Mouse (Mus musculus) liver, embryonic 13.5 days (tissue): Measurements from ENCODE around the gene Syna. TPM values are rescaled to one million over a fixed set of nuclear protein-coding genes. Genes with fewer than 3 reads are reported as not detected.
A peak's percentile ranks its signal among the peaks of the same experiment; 100 is the strongest.

Source experiments
- ATAC-seq: fragments of 200-750 bp; cut with Nextera tagmentation; 2 replicates; pipeline ENCODE4 v1.8.0; 2017; ENCODE audit warnings: low read depth, mild to moderate bottlenecking, moderate number of reproducible peaks, moderate library complexity
- DNase-seq: peaks from one replicate; pipeline ENCODE4 v3.0.0; 2022
- H3K27ac ChIP-seq: fragments of 300-500 bp; sonication (generic); 2 replicates; pipeline ENCODE4 v1.5.1; 2015; ENCODE audit warnings: moderate library complexity, mild to moderate bottlenecking, inconsistent platforms
- H3K27me3 ChIP-seq: fragments of 300-500 bp; sonication (generic); 2 replicates; pipeline ENCODE4 v1.6.1; 2015; ENCODE audit warnings: mild to moderate bottlenecking, inconsistent platforms
- H3K36me3 ChIP-seq: fragments of 300-500 bp; sonication (generic); 2 replicates; pipeline ENCODE4 v1.6.1; 2015; ENCODE audit warnings: mild to moderate bottlenecking, inconsistent platforms
- H3K4me1 ChIP-seq: fragments of 300-500 bp; sonication (generic); replicated peaks from 2 replicates; pipeline ENCODE4 v1.6.1; 2015; ENCODE audit warnings: inconsistent platforms
- H3K4me2 ChIP-seq: fragments of 300-500 bp; sonication (generic); 2 replicates; pipeline ENCODE4 v1.6.1; 2015; ENCODE audit warnings: inconsistent platforms, mild to moderate bottlenecking, moderate library complexity
- H3K4me3 ChIP-seq: fragments of 300-500 bp; sonication (generic); replicated peaks from 2 replicates; pipeline ENCODE4 v1.5.1; 2015; ENCODE audit warnings: mild to moderate bottlenecking, inconsistent platforms
- H3K9ac ChIP-seq: fragments of 300-500 bp; sonication (generic); 2 replicates; pipeline ENCODE4 v1.6.1; 2015; ENCODE audit warnings: mild to moderate bottlenecking, inconsistent platforms
- H3K9me3 ChIP-seq: fragments of 300-500 bp; sonication (generic); replicated peaks from 2 replicates; pipeline ENCODE4 v1.6.1; 2016; ENCODE audit warnings: inconsistent platforms
- WGBS: fragments of 180-500 bp; shearing (Covaris S2); methylation state at CpG from one replicate; pipeline ENCODE4 v1.1.7; 2015; ENCODE audit not compliant: insufficient replicate concordance; 5-methylcytosine and 5-hydroxymethylcytosine counted together
- polyA plus RNA-seq: library from polyadenylated mRNA; unstranded; fragments of >200 nt; fragmentation: Nextera tagmentation; extraction: Ambion mirVana; gene quantifications from 2 replicates; pipeline ENCODE4 v1.2.1, GENCODE M21; 2015

Gene Syna
- polyA plus RNA-seq, 1 experiment from 2014 or later: not detected

- Histone ChIP-seq H3K4me1 (peaks cover 44% of the 10 kb centered on the region), H3K9me3 (no peaks in the 10 kb centered on the region), H3K36me3 (no peaks in the 10 kb centered on the region), H3K4me3 (no peak overlapping the region), H3K9ac (no peak overlapping the region), H3K4me2 (no peak overlapping the region), H3K27me3 (peaks cover 15% of the 10 kb centered on the region), H3K27ac (no peak overlapping the region)
- DNase-seq (no peak), ATAC-seq (no peak)
- WGBS: 80% methylated on average over 7 of the region's 7 CpGs
Observed at GRCm38 (mm10) chr5:134546790-134547189, 13.2 kb downstream of the Syna start.

- WGBS: 43% methylated on average over 3 of the region's 3 CpGs
- H3K9me3 ChIP-seq: no peaks in the 10 kb centered on the region
Observed at GRCm38 (mm10) chr5:134545242-134545629, 14.7 kb downstream of the Syna start.

GRCm38 (mm10) chr5:134544516-134545241, 15.3 kb downstream of the Syna start:
- Histone ChIP-seq H3K36me3 (no peaks in the 10 kb centered on the region), H3K27ac (no peak overlapping the region), H3K9ac (no peak overlapping the region), H3K4me1 (peaks cover 43% of the 10 kb centered on the region), H3K4me3 (no peak overlapping the region), H3K9me3 (no peaks in the 10 kb centered on the region), H3K27me3 (no peaks in the 10 kb centered on the region), H3K4me2 (no peak overlapping the region)
- ATAC-seq (no peak), DNase-seq (no peak)
- 66% methylated on average over 19 of the region's 19 CpGs for WGBS

More at GRCm38 (mm10) chr5:134545242-134545629, 14.7 kb downstream of the Syna start:
- Histone ChIP-seq H3K4me3 (no peak overlapping the region), H3K36me3 (no peaks in the 10 kb centered on the region), H3K9ac (no peak overlapping the region), H3K27ac (no peak overlapping the region), H3K4me2 (no peak overlapping the region), H3K27me3 (no peaks in the 10 kb centered on the region), H3K4me1 (peaks cover 39% of the 10 kb centered on the region)
- DNase-seq (no peak), ATAC-seq (no peak)

- Histone ChIP-seq H3K36me3 (no peaks in the 10 kb centered on the region), H3K4me3 (no peak overlapping the region), H3K27me3 (no peaks in the 10 kb centered on the region), H3K27ac (no peak overlapping the region), H3K9me3 (no peaks in the 10 kb centered on the region), H3K4me1 (peaks cover 24% of the 10 kb centered on the region), H3K4me2 (no peak overlapping the region), H3K9ac (no peak overlapping the region)
- no peak for ATAC-seq
- no peak for DNase-seq
- WGBS: 55% methylated on average over 7 of the region's 7 CpGs
Observed at GRCm38 (mm10) chr5:134541640-134542039, 18.3 kb downstream of the Syna start.

GRCm38 (mm10) chr5:134540881-134541280, 19.1 kb downstream of the Syna start:
- ATAC-seq: no peak
- 77% methylated on average over 6 of the region's 6 CpGs for WGBS

GRCm38 (mm10) chr5:134539891-134540290, 20.1 kb downstream of the Syna start:
- Histone ChIP-seq H3K36me3 (no peaks in the 10 kb centered on the region), H3K4me1 (peaks cover 24% of the 10 kb centered on the region), H3K4me3 (no peak overlapping the region), H3K4me2 (no peak overlapping the region), H3K27ac (peak overlapping the region; percentile 60), H3K9ac (no peak overlapping the region), H3K27me3 (no peaks in the 10 kb centered on the region), H3K9me3 (no peaks in the 10 kb centered on the region)
- ATAC-seq: peak; percentile 64
- no peak for DNase-seq
- WGBS: 8% methylated on average over 3 of the region's 3 CpGs

More at GRCm38 (mm10) chr5:134540881-134541280, 19.1 kb downstream of the Syna start:
- no peaks in the 10 kb centered on the region for H3K9me3 ChIP-seq
- no peak overlapping the region for H3K9ac ChIP-seq
- no peaks in the 10 kb centered on the region for H3K36me3 ChIP-seq
- H3K27me3 ChIP-seq: no peaks in the 10 kb centered on the region
- H3K4me3 ChIP-seq: no peak overlapping the region
- H3K4me2 ChIP-seq: no peak overlapping the region
- DNase-seq: no peak
- H3K4me1 ChIP-seq: peaks cover 24% of the 10 kb centered on the region
- H3K27ac ChIP-seq: 0 out of 2 replicates have a peak overlapping the region, but pooled peaks have one; percentile 60

GRCm38 (mm10) chr5:134536036-134536435, 23.9 kb downstream of the Syna start:
- Histone ChIP-seq H3K9ac (no peak overlapping the region), H3K4me1 (peaks cover 13% of the 10 kb centered on the region), H3K27ac (no peak overlapping the region), H3K36me3 (0 out of 2 replicates have a peak, but pooled peaks cover 10% of the 10 kb centered on the region), H3K4me3 (no peak overlapping the region), H3K4me2 (no peak overlapping the region), H3K27me3 (no peaks in the 10 kb centered on the region), H3K9me3 (no peaks in the 10 kb centered on the region)
- ATAC-seq: no peak
- WGBS: 79% methylated on average over 6 of the region's 6 CpGs
- DNase-seq: no peak

GRCm38 (mm10) chr5:134532417-134532816, 27.6 kb downstream of the Syna start:
- Histone ChIP-seq H3K27ac (no peak overlapping the region), H3K4me2 (no peak overlapping the region), H3K9ac (no peak overlapping the region), H3K4me3 (no peak overlapping the region), H3K4me1 (peaks cover 7% of the 10 kb centered on the region; the same call in 1 of the 2 replicates), H3K36me3 (0 out of 2 replicates have a peak, but pooled peaks cover 10% of the 10 kb centered on the region), H3K27me3 (no peaks in the 10 kb centered on the region), H3K9me3 (no peaks in the 10 kb centered on the region)
- WGBS: 52% methylated on average over 6 of the region's 6 CpGs
- DNase-seq (no peak), ATAC-seq (peak; percentile 58; the same call in 1 of the 2 replicates)

- H3K9me3 ChIP-seq: no peaks in the 10 kb centered on the region
- DNase-seq (no peak), ATAC-seq (no peak)
- H3K9ac ChIP-seq: no peak overlapping the region
- H3K27me3 ChIP-seq: no peaks in the 10 kb centered on the region
- WGBS: 76% methylated on average over 9 of the region's 9 CpGs
- H3K27ac ChIP-seq: no peak overlapping the region
- H3K4me2 ChIP-seq: no peak overlapping the region
- peaks cover 7% of the 10 kb centered on the region; the same call in 1 of the 2 replicates for H3K4me1 ChIP-seq
- H3K36me3 ChIP-seq: 0 out of 2 replicates have a peak, but pooled peaks cover 10% of the 10 kb centered on the region
- no peak overlapping the region for H3K4me3 ChIP-seq
Observed at GRCm38 (mm10) chr5:134531585-134531984, 28.4 kb downstream of the Syna start.

- no peak overlapping the region for H3K4me2 ChIP-seq
- peaks cover 7% of the 10 kb centered on the region; the same call in 1 of the 2 replicates for H3K4me1 ChIP-seq
- H3K9me3 ChIP-seq: no peaks in the 10 kb centered on the region
- no peak overlapping the region for H3K4me3 ChIP-seq
- H3K36me3 ChIP-seq: 0 out of 2 replicates have a peak, but pooled peaks cover 10% of the 10 kb centered on the region
- 62% methylated on average over 7 of the region's 7 CpGs for WGBS
- no peak for DNase-seq
- no peak overlapping the region for H3K27ac ChIP-seq
- H3K9ac ChIP-seq: no peak overlapping the region
- no peak for ATAC-seq
- no peaks in the 10 kb centered on the region for H3K27me3 ChIP-seq
Observed at GRCm38 (mm10) chr5:134530830-134531229, 29.1 kb downstream of the Syna start.

- ATAC-seq (no peak), DNase-seq (no peak)
- Histone ChIP-seq H3K4me2 (no peak overlapping the region), H3K36me3 (0 out of 2 replicates have a peak, but pooled peaks cover 5% of the 10 kb centered on the region), H3K4me3 (no peak overlapping the region), H3K27me3 (no peaks in the 10 kb centered on the region), H3K27ac (no peak overlapping the region), H3K9me3 (no peaks in the 10 kb centered on the region), H3K4me1 (peaks cover 7% of the 10 kb centered on the region; the same call in 1 of the 2 replicates), H3K9ac (no peak overlapping the region)
- WGBS: 52% methylated on average over 9 of the region's 9 CpGs
Observed at GRCm38 (mm10) chr5:134528488-134528887, 31.5 kb downstream of the Syna start.
